Mouse (Mus musculus): ENCODE data around the gene Selenof. TPM values are rescaled to one million over a fixed set of nuclear protein-coding genes. Genes with fewer than 3 reads are reported as not detected.

Selenof gene
- total RNA-seq (2023), result 100 to 1,000 TPM; 134 to 149 TPM

DNA sequence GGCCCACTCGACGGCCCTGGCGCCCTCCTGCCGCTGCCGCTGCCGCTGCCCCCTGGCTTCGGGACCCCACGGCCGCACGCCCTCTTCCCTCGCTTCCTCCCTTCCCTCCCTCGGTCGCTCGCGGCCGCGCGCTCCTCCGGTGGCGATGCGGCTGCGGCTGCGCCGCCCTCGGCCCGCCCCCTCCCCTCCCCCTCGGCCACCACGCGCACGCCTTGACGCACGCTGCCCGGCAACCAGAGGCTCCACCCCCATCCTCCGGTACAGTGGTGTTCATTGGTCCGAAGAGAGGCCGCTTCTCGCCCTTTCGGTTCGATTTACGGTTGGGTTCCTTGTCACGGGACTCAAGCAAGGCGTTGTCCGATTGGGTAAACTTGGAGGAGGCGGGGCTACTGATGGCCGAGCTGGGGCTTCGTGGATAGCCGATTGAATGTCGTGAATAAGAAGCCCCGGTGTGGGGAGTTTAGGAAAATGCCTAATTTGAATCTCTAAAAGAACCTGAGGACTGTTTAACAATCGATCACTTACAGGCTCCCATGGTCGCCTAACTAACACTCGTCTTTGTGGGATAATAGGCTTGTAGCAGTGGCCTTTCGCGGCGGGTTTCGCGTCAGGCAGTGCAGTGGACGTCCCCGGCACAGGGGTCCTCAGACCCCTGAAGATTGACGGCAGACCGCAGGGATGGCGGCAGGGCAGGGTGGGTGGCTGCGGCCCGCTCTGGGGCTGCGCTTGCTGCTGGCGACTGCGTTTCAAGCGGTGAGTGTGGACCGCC is at the start of gene Selenof, which contains the start of gene Hs2st1:
Gene Selenof, plus strand, starts transcription at position 258 of the 769 bp plus-strand sequence.
Gene Hs2st1, minus strand, starts transcription at position 135 of the 769 bp plus-strand sequence.

Other genes with a start within 250 kb of the Selenof start
- gene Hs2st1, start 123 bp upstream of the Selenof start, total RNA-seq (2023), result 10 to 100 TPM; 12.8 to 21.4 TPM
- gene Sh3glb1, start 150.0 kb downstream of the Selenof start, total RNA-seq (2023), result 10 to 100 TPM; 80.9 to 89.2 TPM
- gene Clca3a1, start 190.7 kb downstream of the Selenof start, total RNA-seq (2023), result under 1 TPM; 0.33 to 0.50 TPM
- not detected for gene Clca3a2, start 249.2 kb downstream of the Selenof start, total RNA-seq (2023)

All from T-cell, adult 66 days (primary cell).